Mouse (Mus musculus) liver, adult 2 months (tissue): ENCODE measurements around the gene Tbck.

Experiments used
- CTCF ChIP-seq: fragments of 200-500 bp; IDR thresholded peaks from 2 replicates; pipeline ENCODE4 v1.5.1; 2011; ENCODE audit warnings: low read depth, low read length, control low read depth
- POLR2A ChIP-seq: fragments of 200-500 bp; IDR thresholded peaks from 2 replicates; pipeline ENCODE4 v1.6.1; 2011; ENCODE audit warnings: low read length, control low read depth; ENCODE audit not compliant: insufficient read depth; ENCODE audit errors: extremely low read depth

DNA sequence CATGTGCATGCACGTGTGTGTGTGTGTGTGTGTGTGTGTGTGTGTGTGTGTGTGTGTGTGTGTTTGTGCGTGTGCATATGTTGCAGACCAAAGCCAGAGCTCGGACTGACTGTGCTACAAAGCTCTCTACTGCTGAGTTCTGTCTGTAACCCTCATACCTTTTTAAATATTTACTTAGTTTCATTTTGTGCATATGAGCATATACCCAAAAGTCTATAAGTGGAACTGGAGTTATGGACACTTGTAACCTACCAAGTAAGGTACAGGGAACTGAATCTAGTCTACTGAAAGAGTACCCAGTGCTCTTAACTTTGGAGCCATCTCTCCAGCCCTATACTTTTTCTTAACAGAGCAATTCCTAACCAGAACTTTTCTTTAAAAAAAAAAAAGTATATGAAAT, 118.0 kb downstream of the Tbck start:
- TF ChIP-seq POLR2A, result no peak
- no peak for TF ChIP-seq CTCF
